Mouse (Mus musculus) layer of hippocampus, adult 2 months (tissue): ENCODE results near the gene Ccdc159. TPM values are rescaled to one million over a fixed set of nuclear protein-coding genes. Genes with fewer than 3 reads are reported as not detected.
A peak's percentile ranks its signal among the peaks of the same experiment; 100 is the strongest.

Experiments
- DNase-seq, 2 experiments: peaks; one replicate each; pipeline ENCODE4 v3.0.0; 2022; ENCODE audit warnings: low spot score in 2 of 2
- H3K27ac ChIP-seq: fragments of 200-600 bp; 2 replicates; pipeline ENCODE4 v1.8.1; 2022
- H3K4me3 ChIP-seq: fragments of 200-600 bp; 2 replicates; pipeline ENCODE4 v1.8.1; 2022; ENCODE audit warnings: mild to moderate bottlenecking
- CTCF ChIP-seq: fragments of 200-600 bp; conservative IDR thresholded peaks from 2 replicates; pipeline ENCODE4 v1.8.1; 2022; ENCODE audit warnings: antibody characterized with exemption, mild to moderate bottlenecking, moderate library complexity
- total RNA-seq, 2 experiments: library from RNA; stranded (reverse); gene quantifications; 2 replicates each; pipeline ENCODE4 v1.2.3; 2021

The Ccdc159 gene
- total RNA-seq, 2 experiments from 2014 or later = 18.9 to 21.4 TPM

- Histone ChIP-seq H3K27ac (no peak overlapping the region), H3K4me3 (no peak overlapping the region)
- no peak for DNase-seq
- no peak for TF ChIP-seq CTCF
These were observed 31.1 kb downstream of the Ccdc159 start for GRCm38 (mm10) chr9:21958372-21958771.

DNA sequence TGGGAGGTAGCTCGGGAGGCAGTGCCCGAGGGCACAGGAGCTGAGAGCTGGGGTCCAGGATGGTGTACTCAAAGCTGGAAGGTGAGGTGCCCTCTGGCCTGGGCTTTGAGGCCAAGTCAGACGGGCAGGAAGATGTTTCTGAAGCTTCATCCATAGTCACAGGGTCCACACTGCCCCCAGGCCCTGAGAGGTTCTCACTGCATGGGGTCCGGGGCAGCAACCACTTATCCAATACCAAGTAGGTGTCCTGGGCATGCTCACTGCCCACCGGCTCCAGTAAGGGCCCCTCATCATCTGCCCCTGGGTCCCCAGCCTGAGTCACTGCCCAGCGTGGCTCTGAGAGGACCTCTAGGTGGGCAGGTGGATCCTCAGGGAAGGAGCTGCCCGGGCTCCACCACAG is 32.0 kb downstream of the Ccdc159 start:
- TF ChIP-seq CTCF = no peak
- H3K4me3 ChIP-seq = no peak overlapping the region
- H3K27ac ChIP-seq = no peak overlapping the region
- DNase-seq = no peak

DNA sequence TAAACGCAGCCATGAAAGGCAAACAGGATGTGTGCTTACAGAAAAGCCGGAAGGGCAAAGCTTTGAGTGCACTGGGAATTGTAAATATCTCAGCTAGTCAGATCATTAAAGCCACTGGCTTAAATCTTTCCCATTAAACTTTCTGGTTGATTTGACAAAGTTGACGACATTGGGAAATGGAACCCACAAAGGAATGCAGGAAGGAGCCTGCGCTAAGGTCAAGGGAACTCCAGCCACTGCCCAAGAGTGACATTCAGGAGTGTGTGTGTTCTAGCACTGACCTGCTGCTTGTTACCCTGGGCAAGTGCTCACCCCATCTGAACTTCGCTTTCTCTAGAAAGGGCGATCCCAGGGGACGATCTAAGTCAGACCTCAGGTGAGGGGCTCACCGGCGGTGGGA is 32.9 kb downstream of the Ccdc159 start:
- DNase-seq = no peak
- Histone ChIP-seq H3K27ac (peak overlapping the region; percentile 62; the same call in 1 of the 2 replicates), H3K4me3 (no peak overlapping the region)
- TF ChIP-seq CTCF = no peak

- no peak; the same call in 1 of the 2 replicates for TF ChIP-seq CTCF
- peak overlapping the region; percentile 61; the same call in 1 of the 2 replicates for H3K4me3 ChIP-seq
These were observed 33.4 kb downstream of the Ccdc159 start for GRCm38 (mm10) chr9:21960558-21961208.

DNA sequence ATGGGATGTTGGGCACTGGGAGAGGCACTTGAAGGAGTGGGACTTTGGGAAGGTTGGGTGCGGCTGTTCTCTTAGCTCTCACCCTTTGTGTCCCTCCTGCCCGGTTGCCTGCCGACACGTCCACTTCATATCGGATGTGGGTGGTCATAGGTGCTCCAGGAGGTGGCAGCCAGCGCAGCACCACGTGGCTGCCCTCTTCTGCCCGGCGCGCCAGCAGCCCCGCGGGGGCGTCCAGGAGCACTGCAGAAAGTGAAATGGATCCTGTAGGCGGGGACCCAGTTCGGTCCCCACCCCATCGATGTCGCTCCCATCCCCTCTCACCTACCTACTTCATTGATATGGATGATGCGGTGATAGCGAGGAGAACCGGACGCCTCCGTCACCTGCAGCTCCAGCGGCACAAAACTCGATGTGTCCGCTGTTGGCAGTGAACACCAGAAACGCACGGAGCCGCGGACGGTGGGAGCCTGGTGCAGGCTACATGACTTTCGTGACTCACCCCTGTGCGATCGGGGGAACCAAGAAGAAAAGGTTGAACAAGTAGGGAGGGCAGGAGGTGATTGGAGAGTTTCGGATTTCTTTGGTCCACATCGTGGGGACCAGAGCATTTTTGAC is 34.2 kb downstream of the Ccdc159 start:
- no peak for TF ChIP-seq CTCF
- peak overlapping the region; percentile 61 for H3K4me3 ChIP-seq
- H3K27ac ChIP-seq = peak overlapping the region; percentile 80; the same call in 1 of the 2 replicates
- DNase-seq = no peak

More at GRCm38 (mm10) chr9:21960558-21961208, 33.4 kb downstream of the Ccdc159 start:
- DNase-seq = no peak
- H3K27ac ChIP-seq = peak overlapping the region; percentile 80; the same call in 1 of the 2 replicates

GRCm38 (mm10) chr9:21962010-21962409 is 34.7 kb downstream of the Ccdc159 start:
- peak overlapping the region; percentile 80 for H3K27ac ChIP-seq
- peak overlapping the region; percentile 61 for H3K4me3 ChIP-seq
- no peak for TF ChIP-seq CTCF
- no peak for DNase-seq

DNA sequence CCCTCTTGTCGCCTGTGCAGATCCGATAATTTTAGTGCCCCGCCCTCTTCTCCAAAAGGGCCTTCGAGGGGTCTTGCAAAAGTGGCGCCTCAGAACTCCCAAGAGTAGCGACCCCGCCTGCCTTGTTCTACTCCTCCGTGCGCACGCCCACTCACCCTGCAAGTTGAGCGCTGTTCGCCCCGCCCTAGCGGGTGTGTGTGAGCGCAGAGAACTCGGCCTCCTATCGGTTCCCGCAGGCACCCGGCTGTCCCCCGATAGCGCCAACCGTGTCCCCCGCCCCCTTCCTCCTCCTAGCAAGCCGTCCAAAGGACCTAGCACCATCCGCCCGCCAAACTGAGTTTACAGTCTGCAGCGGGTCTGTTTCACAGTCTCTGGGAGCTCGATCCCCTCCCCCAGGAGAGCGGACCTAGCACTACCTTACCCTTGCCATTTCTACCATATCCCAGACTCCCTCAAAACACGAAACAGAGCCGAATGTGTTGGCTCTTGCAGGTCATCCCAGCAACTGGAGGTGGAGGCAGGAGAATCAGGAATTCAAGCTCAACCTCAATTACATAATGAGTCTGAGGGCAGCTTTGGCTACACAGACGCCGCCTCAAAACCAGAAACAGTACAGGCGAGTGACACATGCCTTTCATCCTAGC is 35.3 kb downstream of the Ccdc159 start:
- Histone ChIP-seq H3K27ac (peak overlapping the region; percentile 80), H3K4me3 (peak overlapping the region; percentile 61)
- DNase-seq = peak; percentile 75 to 84
- TF ChIP-seq CTCF = peak; percentile 56

DNA sequence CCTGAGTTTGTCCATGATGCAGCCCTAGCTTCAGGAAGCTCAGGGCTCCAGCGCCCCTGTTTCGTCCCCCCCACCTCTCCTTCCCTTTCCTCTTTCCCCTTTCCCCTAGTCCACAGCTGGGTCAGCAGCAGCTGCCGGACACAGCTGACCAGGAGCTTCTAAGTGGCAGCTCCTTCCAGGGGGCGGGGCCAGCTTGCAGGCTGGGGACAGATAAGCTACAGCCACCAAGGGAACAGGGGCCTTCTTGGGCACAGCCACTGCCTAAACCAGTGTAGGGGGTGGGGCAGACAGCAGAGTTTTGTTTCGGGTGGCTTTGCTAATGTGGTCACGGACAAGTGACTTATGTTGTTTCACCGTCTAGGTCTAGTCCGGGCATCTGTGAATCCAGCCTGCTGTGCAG is 36.1 kb downstream of the Ccdc159 start, which contains the start of gene Epor:
Gene Epor, minus strand, starts transcription at position 90 of the 400 bp plus-strand sequence.
- Histone ChIP-seq H3K27ac (peak within 1 kb of the TSS; percentile 80), H3K4me3 (peak within 1 kb of the TSS; percentile 61)
- DNase-seq = no peak
- no peak for TF ChIP-seq CTCF

DNA sequence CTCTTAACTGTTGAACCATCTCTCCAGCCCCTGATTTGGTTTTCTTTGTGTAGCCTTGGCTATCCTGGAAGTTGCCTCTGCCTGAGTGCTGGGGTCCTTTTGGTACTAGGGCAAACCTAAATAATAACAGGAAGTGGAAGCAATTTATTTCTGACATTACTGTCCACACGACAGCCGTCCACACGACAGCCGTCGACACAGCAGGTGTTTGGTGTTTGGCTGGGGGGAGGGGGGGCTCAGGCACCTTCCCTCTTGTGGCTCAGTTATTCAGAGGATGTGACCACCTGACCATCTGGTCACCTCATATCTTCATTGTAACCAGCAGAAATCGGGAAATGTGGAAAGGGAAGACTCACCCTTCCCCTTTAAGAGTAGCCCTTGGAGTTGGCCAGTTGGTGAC is 41.6 kb downstream of the Ccdc159 start:
- DNase-seq = no peak
- TF ChIP-seq CTCF = no peak
- Histone ChIP-seq H3K4me3 (no peak overlapping the region), H3K27ac (no peak overlapping the region)

- DNase-seq = no peak
- Histone ChIP-seq H3K27ac (no peak overlapping the region), H3K4me3 (no peak overlapping the region)
- no peak for TF ChIP-seq CTCF
These were observed 42.0 kb downstream of the Ccdc159 start for GRCm38 (mm10) chr9:21969304-21969703.

DNA sequence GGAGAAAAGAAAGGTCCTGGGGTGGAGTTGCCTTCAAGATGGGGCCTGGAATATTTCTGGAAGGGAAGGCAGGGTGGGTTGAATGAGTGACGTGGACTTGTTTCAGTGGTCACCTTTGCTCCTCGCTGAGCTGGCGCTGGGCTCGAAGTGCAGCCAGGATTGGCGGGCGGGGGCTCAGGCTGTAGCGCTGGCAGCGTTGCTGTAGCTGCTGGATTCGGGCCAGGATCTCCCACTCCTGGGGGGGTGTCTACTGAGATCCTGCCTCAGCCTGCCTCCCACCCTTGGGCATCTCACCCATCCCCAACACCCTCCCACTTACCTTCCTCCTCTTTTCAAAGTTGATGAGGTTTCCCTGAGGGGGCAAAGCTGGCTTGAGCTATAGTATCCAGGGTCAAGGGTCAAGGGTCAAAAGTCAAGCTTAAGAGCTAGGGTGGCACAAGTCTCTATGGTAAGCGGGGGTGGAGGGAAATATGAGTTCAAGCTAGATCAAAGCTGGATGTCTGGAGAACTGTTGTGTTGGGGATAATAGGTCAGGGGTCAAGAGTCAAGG is 49.4 kb downstream of the Ccdc159 start:
- no peak overlapping the region for H3K27ac ChIP-seq
- H3K4me3 ChIP-seq = no peak overlapping the region
- TF ChIP-seq CTCF = no peak
- DNase-seq = no peak

DNA sequence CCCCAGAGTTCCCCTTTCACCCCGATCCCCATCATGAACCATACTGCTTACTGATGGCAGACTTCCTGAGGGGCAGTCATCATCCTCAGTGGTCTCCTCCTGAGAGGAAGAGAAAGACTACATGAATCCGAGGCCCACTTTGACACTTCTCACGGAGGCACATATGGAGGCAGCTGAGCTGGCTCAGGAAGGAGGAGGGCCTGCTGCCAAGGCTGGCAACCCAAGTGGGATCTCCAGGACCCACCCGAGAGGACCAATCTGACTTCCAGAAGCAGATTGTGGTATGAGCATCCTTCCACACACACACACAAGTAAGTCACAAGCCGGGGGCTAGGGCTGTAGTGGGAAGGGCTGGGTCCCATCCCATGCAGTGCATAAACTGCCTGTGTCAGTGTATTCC is 50.1 kb downstream of the Ccdc159 start:
- H3K27ac ChIP-seq = no peak overlapping the region
- DNase-seq = no peak
- no peak for TF ChIP-seq CTCF
- H3K4me3 ChIP-seq = no peak overlapping the region

DNA sequence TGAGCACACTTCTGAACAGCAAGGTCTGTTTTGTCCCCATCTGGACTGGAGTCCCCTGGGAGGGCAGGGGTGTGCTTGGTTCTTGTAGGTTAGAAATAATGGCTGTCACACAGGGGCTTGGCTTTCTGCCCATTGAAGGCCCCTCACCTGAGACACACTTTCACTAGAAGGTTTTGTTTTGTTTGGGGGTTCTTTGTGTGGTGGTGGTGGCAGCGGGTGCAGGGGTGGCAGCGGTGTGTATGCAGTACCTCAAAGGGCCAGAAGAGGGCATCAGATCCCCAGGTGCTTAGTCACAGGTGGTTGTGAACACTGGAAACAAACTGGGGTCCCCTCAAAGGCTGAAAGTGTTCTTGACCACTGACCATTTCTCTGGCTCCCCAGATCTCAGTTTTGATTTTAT is 50.7 kb downstream of the Ccdc159 start:
- no peak overlapping the region for H3K4me3 ChIP-seq
- DNase-seq = no peak
- H3K27ac ChIP-seq = no peak overlapping the region
- peak; percentile 82 for TF ChIP-seq CTCF
